Mouse (Mus musculus) cortical plate, adult 2 months (tissue): ENCODE measurements around the gene Fam8a1. TPM values are rescaled to one million over a fixed set of nuclear protein-coding genes. Genes with fewer than 3 reads are reported as not detected.

Source experiments
- H3K27ac ChIP-seq: fragments of 200-500 bp; 2 replicates; pipeline ENCODE4 v1.5.1; 2012; ENCODE audit warnings: low read length, control low read depth, inconsistent platforms; ENCODE audit not compliant: insufficient read depth
- H3K4me1 ChIP-seq: fragments of 200-500 bp; 2 replicates; pipeline ENCODE4 v1.6.1; 2011; ENCODE audit warnings: low read length; ENCODE audit not compliant: control insufficient read depth, insufficient read depth
- H3K4me3 ChIP-seq: fragments of 200-500 bp; 2 replicates; pipeline ENCODE4 v1.5.1; 2011; ENCODE audit warnings: mild to moderate bottlenecking, low read length, control low read depth; ENCODE audit not compliant: insufficient read depth
- CTCF ChIP-seq: fragments of 200-500 bp; IDR thresholded peaks from 2 replicates; pipeline ENCODE4 v1.5.1; 2011; ENCODE audit warnings: mild to moderate bottlenecking, control low read depth, low read length; ENCODE audit not compliant: insufficient read depth; ENCODE audit errors: extremely low read depth
- POLR2A ChIP-seq: fragments of 200-500 bp; IDR thresholded peaks from 2 replicates; pipeline ENCODE4 v1.6.1; 2011; ENCODE audit warnings: mild to moderate bottlenecking, low read length, control low read depth; ENCODE audit not compliant: insufficient read depth; ENCODE audit errors: extremely low read depth
- polyA plus RNA-seq: library from polyadenylated mRNA; depleted of rRNA; stranded (reverse); fragments of >200 nt; gene quantifications from 2 replicates; pipeline ENCODE4 v1.2.3, GENCODE M21; 2012

The Fam8a1 gene
- polyA plus RNA-seq, 1 experiment = 46.1 TPM

- no peak overlapping the region for H3K27ac ChIP-seq
- TF ChIP-seq POLR2A (no peak), CTCF (no peak)
- no peak overlapping the region for H3K4me3 ChIP-seq
Observed at GRCm38 (mm10) chr13:46640608-46641468, 28.5 kb upstream of the Fam8a1 start.

GRCm38 (mm10) chr13:46642318-46642717 lies 27.0 kb upstream of the Fam8a1 start:
- peak; percentile 28 for TF ChIP-seq CTCF
- no peak for TF ChIP-seq POLR2A
- no peaks in the 10 kb centered on the region for H3K4me1 ChIP-seq
- H3K27ac ChIP-seq = no peak overlapping the region
- H3K4me3 ChIP-seq = no peak overlapping the region

More at GRCm38 (mm10) chr13:46640608-46641468, 28.5 kb upstream of the Fam8a1 start:
- no peaks in the 10 kb centered on the region for H3K4me1 ChIP-seq

GRCm38 (mm10) chr13:46644175-46644574 lies 25.1 kb upstream of the Fam8a1 start:
- TF ChIP-seq POLR2A (no peak), CTCF (no peak)
- Histone ChIP-seq H3K4me1 (no peaks in the 10 kb centered on the region), H3K27ac (no peak overlapping the region), H3K4me3 (no peak overlapping the region)

GRCm38 (mm10) chr13:46645476-46645875 lies 23.8 kb upstream of the Fam8a1 start:
- Histone ChIP-seq H3K27ac (no peak overlapping the region), H3K4me3 (no peak overlapping the region), H3K4me1 (no peaks in the 10 kb centered on the region)
- TF ChIP-seq CTCF (no peak), POLR2A (no peak)

- no peak overlapping the region for H3K27ac ChIP-seq
- no peak overlapping the region for H3K4me3 ChIP-seq
- TF ChIP-seq CTCF (no peak), POLR2A (no peak)
- H3K4me1 ChIP-seq = no peaks in the 10 kb centered on the region
Observed at GRCm38 (mm10) chr13:46651853-46652252, 17.5 kb upstream of the Fam8a1 start.

GRCm38 (mm10) chr13:46652671-46653070 lies 16.7 kb upstream of the Fam8a1 start:
- H3K4me3 ChIP-seq = no peak overlapping the region
- H3K27ac ChIP-seq = no peak overlapping the region
- TF ChIP-seq POLR2A (no peak), CTCF (no peak)
- H3K4me1 ChIP-seq = no peaks in the 10 kb centered on the region

GRCm38 (mm10) chr13:46653671-46654070 lies 15.7 kb upstream of the Fam8a1 start:
- no peak for TF ChIP-seq CTCF
- TF ChIP-seq POLR2A = no peak
- Histone ChIP-seq H3K27ac (no peak overlapping the region), H3K4me3 (no peak overlapping the region), H3K4me1 (no peaks in the 10 kb centered on the region)

- H3K4me3 ChIP-seq = no peak overlapping the region
- TF ChIP-seq POLR2A (no peak), CTCF (no peak)
- no peak overlapping the region for H3K27ac ChIP-seq
- no peaks in the 10 kb centered on the region for H3K4me1 ChIP-seq
Observed at GRCm38 (mm10) chr13:46654566-46654965, 14.8 kb upstream of the Fam8a1 start.

- Histone ChIP-seq H3K4me3 (no peak overlapping the region), H3K4me1 (no peaks in the 10 kb centered on the region), H3K27ac (no peak overlapping the region)
- no peak for TF ChIP-seq POLR2A
- no peak for TF ChIP-seq CTCF
Observed at GRCm38 (mm10) chr13:46659211-46659610, 10.1 kb upstream of the Fam8a1 start.

- Histone ChIP-seq H3K27ac (no peak overlapping the region), H3K4me3 (no peak overlapping the region), H3K4me1 (no peaks in the 10 kb centered on the region)
- no peak for TF ChIP-seq POLR2A
- peak; percentile 74 for TF ChIP-seq CTCF
Observed at GRCm38 (mm10) chr13:46663461-46663964, 5.8 kb upstream of the Fam8a1 start.
